Mouse (Mus musculus) lung, postnatal 0 days (tissue): Measurements from ENCODE around the gene Slc17a5. TPM values are rescaled to one million over a fixed set of nuclear protein-coding genes. Genes with fewer than 3 reads are reported as not detected.

Experiments used
- ATAC-seq: fragments of 200-750 bp; cut with Nextera tagmentation; 2 replicates; pipeline ENCODE4 v1.8.0; 2017; ENCODE audit warnings: moderate library complexity
- DNase-seq: peaks from one replicate; pipeline ENCODE4 v3.0.0-alpha.2; 2016; ENCODE audit warnings: low spot score
- H3K27ac ChIP-seq: fragments of 300-500 bp; sonication (generic); 2 replicates; pipeline ENCODE4 v1.5.1; 2014; ENCODE audit warnings: antibody characterized with exemption, mild to moderate bottlenecking, low read length, mixed read lengths
- H3K27me3 ChIP-seq: fragments of 300-500 bp; sonication (generic); replicated peaks from 2 replicates; pipeline ENCODE4 v1.6.1; 2014; ENCODE audit warnings: low read length, mixed read lengths; ENCODE audit not compliant: insufficient read depth
- H3K36me3 ChIP-seq: fragments of 300-500 bp; sonication (generic); 2 replicates; pipeline ENCODE4 v1.6.1; 2014; ENCODE audit warnings: low read length, mixed read lengths; ENCODE audit not compliant: insufficient read depth
- H3K4me1 ChIP-seq: fragments of 300-500 bp; sonication (generic); 2 replicates; pipeline ENCODE4 v1.6.1; 2014; ENCODE audit warnings: antibody characterized with exemption, low read depth, low read length, mixed read lengths; ENCODE audit not compliant: insufficient read depth
- H3K4me2 ChIP-seq: fragments of 300-500 bp; sonication (generic); replicated peaks from 2 replicates; pipeline ENCODE4 v1.6.1; 2014; ENCODE audit warnings: low read depth, mild to moderate bottlenecking, low read length, moderate library complexity, mixed read lengths
- H3K4me3 ChIP-seq: fragments of 300-500 bp; sonication (generic); 2 replicates; pipeline ENCODE4 v1.5.1; 2014; ENCODE audit warnings: low read depth, low read length
- H3K9ac ChIP-seq: fragments of 300-500 bp; sonication (generic); replicated peaks from 2 replicates; pipeline ENCODE4 v1.6.1; 2014; ENCODE audit warnings: low read depth, mild to moderate bottlenecking
- H3K9me3 ChIP-seq: fragments of 300-500 bp; sonication (generic); 2 replicates; pipeline ENCODE4 v1.6.1; 2016; ENCODE audit warnings: low read length, mixed read lengths
- CTCF ChIP-seq: IDR thresholded peaks from 2 replicates; pipeline ENCODE4 v1.5.1; 2016; ENCODE audit warnings: antibody characterized with exemption, mild to moderate bottlenecking
- EP300 ChIP-seq: IDR thresholded peaks from 2 replicates; pipeline ENCODE4 v1.6.1; 2016; ENCODE audit warnings: antibody characterized with exemption, mild to moderate bottlenecking, control low read depth
- WGBS: fragments of 180-500 bp; shearing (Covaris S2); extraction: QIAGEN DNeasy Blood & Tissue Kit; methylation state at CpG from one replicate; pipeline ENCODE4 v1.1.7; 2014; 5-methylcytosine and 5-hydroxymethylcytosine counted together
- polyA plus RNA-seq: library from polyadenylated mRNA; unstranded; fragments of >200 nt; fragmentation: Nextera tagmentation; extraction: Ambion mirVana; gene quantifications from 2 replicates; pipeline ENCODE4 v1.2.1, GENCODE M21; 2015

Gene Slc17a5
- polyA plus RNA-seq, 1 experiment from 2014 or later = 19.9 TPM

- Histone ChIP-seq H3K27ac (no peak overlapping the region), H3K27me3 (no peaks in the 10 kb centered on the region), H3K4me1 (no peaks in the 10 kb centered on the region), H3K4me2 (no peak overlapping the region), H3K36me3 (no peaks in the 10 kb centered on the region), H3K4me3 (no peak overlapping the region), H3K9me3 (no peaks in the 10 kb centered on the region), H3K9ac (no peak overlapping the region)
- 87% methylated on average over 12 of the region's 12 CpGs for WGBS
- DNase-seq (no peak), ATAC-seq (no peak)
- no peak for TF ChIP-seq EP300
- peak; percentile 62 for TF ChIP-seq CTCF
Measured at GRCm38 (mm10) chr9:78547742-78548141, 40.1 kb downstream of the Slc17a5 start.

GRCm38 (mm10) chr9:78546944-78547343 lies 40.9 kb downstream of the Slc17a5 start:
- H3K4me1 ChIP-seq = no peaks in the 10 kb centered on the region
- H3K27ac ChIP-seq = no peak overlapping the region
- no peaks in the 10 kb centered on the region for H3K9me3 ChIP-seq
- no peak overlapping the region for H3K9ac ChIP-seq
- TF ChIP-seq EP300 = no peak
- no peak for TF ChIP-seq CTCF
- no peak overlapping the region for H3K4me3 ChIP-seq
- H3K27me3 ChIP-seq = no peaks in the 10 kb centered on the region
- H3K36me3 ChIP-seq = no peaks in the 10 kb centered on the region
- no peak overlapping the region for H3K4me2 ChIP-seq
- DNase-seq = no peak
- no peak for ATAC-seq
- WGBS = 49% methylated on average over 7 of the region's 7 CpGs

- no peak overlapping the region for H3K9ac ChIP-seq
- H3K27ac ChIP-seq = no peak overlapping the region
- H3K9me3 ChIP-seq = no peaks in the 10 kb centered on the region
- no peaks in the 10 kb centered on the region for H3K36me3 ChIP-seq
- TF ChIP-seq CTCF = no peak
- TF ChIP-seq EP300 = no peak
- H3K4me2 ChIP-seq = no peak overlapping the region
- no peak for DNase-seq
- no peaks in the 10 kb centered on the region for H3K27me3 ChIP-seq
- H3K4me3 ChIP-seq = no peak overlapping the region
- no peak for ATAC-seq
- 93% methylated on average over 14 of the region's 14 CpGs for WGBS
- no peaks in the 10 kb centered on the region for H3K4me1 ChIP-seq
Measured at GRCm38 (mm10) chr9:78541758-78542157, 46.1 kb downstream of the Slc17a5 start.

GRCm38 (mm10) chr9:78538421-78538820 lies 49.4 kb downstream of the Slc17a5 start:
- no peak for TF ChIP-seq EP300
- TF ChIP-seq CTCF = no peak
- Histone ChIP-seq H3K4me2 (no peak overlapping the region), H3K27ac (no peak overlapping the region), H3K4me3 (no peak overlapping the region), H3K9me3 (no peaks in the 10 kb centered on the region), H3K4me1 (no peaks in the 10 kb centered on the region), H3K36me3 (no peaks in the 10 kb centered on the region), H3K9ac (no peak overlapping the region), H3K27me3 (no peaks in the 10 kb centered on the region)
- WGBS = 34% methylated on average over 6 of the region's 6 CpGs
- DNase-seq (no peak), ATAC-seq (no peak)

- ATAC-seq (no peak), DNase-seq (no peak)
- H3K36me3 ChIP-seq = no peaks in the 10 kb centered on the region
- H3K27ac ChIP-seq = no peak overlapping the region
- peaks cover under 1% of the 10 kb centered on the region; the same call in 1 of the 2 replicates for H3K4me1 ChIP-seq
- H3K4me2 ChIP-seq = no peak overlapping the region
- no peak overlapping the region for H3K9ac ChIP-seq
- H3K27me3 ChIP-seq = no peaks in the 10 kb centered on the region
- 80% methylated on average over 9 of the region's 9 CpGs for WGBS
- H3K4me3 ChIP-seq = no peak overlapping the region
- TF ChIP-seq CTCF = no peak
- no peak for TF ChIP-seq EP300
- no peaks in the 10 kb centered on the region for H3K9me3 ChIP-seq
Measured at GRCm38 (mm10) chr9:78537154-78537873, 50.5 kb downstream of the Slc17a5 start.

- no peak overlapping the region for H3K4me2 ChIP-seq
- ATAC-seq = no peak
- no peak overlapping the region for H3K27ac ChIP-seq
- no peak overlapping the region for H3K9ac ChIP-seq
- WGBS = 73% methylated on average over 7 of the region's 7 CpGs
- H3K4me1 ChIP-seq = peaks cover 9% of the 10 kb centered on the region; the same call in 1 of the 2 replicates
- no peaks in the 10 kb centered on the region for H3K36me3 ChIP-seq
- no peak for DNase-seq
- H3K27me3 ChIP-seq = no peaks in the 10 kb centered on the region
- H3K4me3 ChIP-seq = no peak overlapping the region
- TF ChIP-seq EP300 (no peak), CTCF (no peak)
- H3K9me3 ChIP-seq = no peaks in the 10 kb centered on the region
Measured at GRCm38 (mm10) chr9:78534606-78535005, 53.2 kb downstream of the Slc17a5 start.
